Mouse (Mus musculus): ENCODE measurements around the gene Antxr1.

DNA sequence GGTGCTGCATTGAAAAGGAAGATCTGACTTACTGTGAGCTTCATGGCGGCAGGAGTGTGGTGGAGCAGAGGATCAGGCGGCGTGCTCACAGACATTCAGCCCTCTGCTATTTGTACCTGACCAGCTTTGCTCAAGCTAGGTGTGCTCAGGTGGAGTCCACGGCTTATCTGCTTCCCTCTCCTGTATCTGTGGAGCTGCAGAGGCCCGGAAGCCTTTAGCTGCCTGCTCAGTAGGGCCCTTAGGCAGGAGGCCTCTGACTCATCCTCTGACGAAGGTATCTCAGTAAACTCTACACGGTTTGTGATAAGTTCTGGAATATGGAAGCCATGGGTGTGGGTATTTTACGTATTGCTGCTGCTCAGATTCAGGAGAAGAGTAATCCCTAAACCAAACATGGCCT is 15.2 kb upstream of the Antxr1 start, which contains the start of gene Gkn1:
- TF ChIP-seq CTCF (IDR thresholded peaks at IDR 0.05; ENCODE audit: low read depth) (no peak), EP300 (IDR thresholded peaks at IDR 0.05; ENCODE audit: low read depth) (no peak)

Data from liver, embryonic 14.5 days (tissue).